Mouse (Mus musculus): Measurements from ENCODE around the gene Lbr. TPM values are rescaled to one million over a fixed set of nuclear protein-coding genes. Genes with fewer than 3 reads are reported as not detected.
"Not testable (repeated sequence)": the region's sequence is repeated elsewhere in the genome, so short reads cannot be mapped to it uniquely, and the experiment has no call there.

Lbr gene
- polyA plus RNA-seq, 1 experiment = 54.3 TPM

GRCm38 (mm10) chr1:181793541-181793940 is 49.3 kb downstream of the Lbr start:
- TF ChIP-seq POLR2A (IDR thresholded peaks at IDR 0.05; ENCODE audit: borderline replicate concordance, low read depth, low read length) (no peak), CTCF (IDR thresholded peaks at IDR 0.05; ENCODE audit: low read depth, low read length) (no peak)
- Histone ChIP-seq H3K27ac (ENCODE audit: insufficient read depth, low read depth, low read length) (no peak overlapping the region), H3K4me3 (ENCODE audit: insufficient read depth, low read length) (no peak overlapping the region), H3K4me1 (ENCODE audit: control insufficient read depth, insufficient read depth, low read length) (no peaks in the 10 kb centered on the region)

GRCm38 (mm10) chr1:181789952-181790351 is 52.9 kb downstream of the Lbr start:
- TF ChIP-seq CTCF (IDR thresholded peaks at IDR 0.05; ENCODE audit: low read depth, low read length) = no peak
- TF ChIP-seq POLR2A (IDR thresholded peaks at IDR 0.05; ENCODE audit: borderline replicate concordance, low read depth, low read length) = no peak
- Histone ChIP-seq H3K27ac (ENCODE audit: insufficient read depth, low read depth, low read length) (no peak overlapping the region), H3K4me1 (ENCODE audit: control insufficient read depth, insufficient read depth, low read length) (no peaks in the 10 kb centered on the region), H3K4me3 (ENCODE audit: insufficient read depth, low read length) (no peak overlapping the region)

GRCm38 (mm10) chr1:181782600-181782999 is 60.2 kb downstream of the Lbr start:
- H3K4me1 ChIP-seq (ENCODE audit: control insufficient read depth, insufficient read depth, low read length); H3K27ac ChIP-seq (ENCODE audit: insufficient read depth, low read depth, low read length); H3K4me3 ChIP-seq (ENCODE audit: insufficient read depth, low read length): not testable (repeated sequence)

GRCm38 (mm10) chr1:181776541-181776940 is 66.3 kb downstream of the Lbr start:
- H3K4me3 ChIP-seq (ENCODE audit: insufficient read depth, low read length) = no peak overlapping the region
- no peak overlapping the region for H3K27ac ChIP-seq (ENCODE audit: insufficient read depth, low read depth, low read length)
- H3K4me1 ChIP-seq (ENCODE audit: control insufficient read depth, insufficient read depth, low read length) = no peaks in the 10 kb centered on the region
- TF ChIP-seq CTCF (IDR thresholded peaks at IDR 0.05; ENCODE audit: low read depth, low read length) = no peak
- no peak for TF ChIP-seq POLR2A (IDR thresholded peaks at IDR 0.05; ENCODE audit: borderline replicate concordance, low read depth, low read length)

- Histone ChIP-seq H3K4me1 (ENCODE audit: control insufficient read depth, insufficient read depth, low read length) (no peaks in the 10 kb centered on the region), H3K4me3 (ENCODE audit: insufficient read depth, low read length) (no peak overlapping the region), H3K27ac (ENCODE audit: insufficient read depth, low read depth, low read length) (no peak overlapping the region)
- TF ChIP-seq POLR2A (IDR thresholded peaks at IDR 0.05; ENCODE audit: borderline replicate concordance, low read depth, low read length) = no peak
- TF ChIP-seq CTCF (IDR thresholded peaks at IDR 0.05; ENCODE audit: low read depth, low read length) = no peak
These were observed 71.0 kb downstream of the Lbr start for GRCm38 (mm10) chr1:181771871-181772270.

- no peaks in the 10 kb centered on the region for H3K4me1 ChIP-seq (ENCODE audit: control insufficient read depth, insufficient read depth, low read length)
These were observed 73.5 kb downstream of the Lbr start for GRCm38 (mm10) chr1:181769392-181769791.

More at GRCm38 (mm10) chr1:181769392-181769791, 73.5 kb downstream of the Lbr start:
- Histone ChIP-seq H3K27ac (ENCODE audit: insufficient read depth, low read depth, low read length) (no peak overlapping the region), H3K4me3 (ENCODE audit: insufficient read depth, low read length) (no peak overlapping the region)
- TF ChIP-seq CTCF (IDR thresholded peaks at IDR 0.05; ENCODE audit: low read depth, low read length) (no peak), POLR2A (IDR thresholded peaks at IDR 0.05; ENCODE audit: borderline replicate concordance, low read depth, low read length) (no peak)

Other genes with a start within 250 kb of the Lbr start
- gene Enah, start 176.9 kb upstream of the Lbr start, polyA plus RNA-seq (2012; ENCODE audit: insufficient read depth, insufficient read length, missing spikeins) = 3.5 and 4.0 TPM in 2 replicates